Mouse (Mus musculus) Patski (cell line): ENCODE measurements at regions not wholly inside any gene's neighbourhood (a gene's known extent, or its start where the extent isn't known, plus 50 kb on each side); places are given as distances from the start of the nearest gene placed in this dataset.
"Not testable (repeated sequence)": the region's sequence is repeated elsewhere in the genome, so short reads cannot be mapped to it uniquely, and the experiment has no call there.

Source experiments
- ATAC-seq: fragments of 100-300 bp; one replicate; pipeline ENCODE4 v1.8.0; 2021
- CTCF ChIA-PET: fragments of 350-600 bp; sonication (Branson Sonifier 250); formaldehyde crosslinking; loops from one replicate; lab custom pipeline; 2022; ENCODE audit warnings: inconsistent platforms; lab: Charles Lee
- POLR2A ChIA-PET: fragments of 350-600 bp; sonication (Branson Sonifier 250); formaldehyde crosslinking; loops from one replicate; lab custom pipeline; 2022; ENCODE audit warnings: antibody characterized with exemption, inconsistent platforms; lab: Charles Lee
- DNase-seq: peaks from one replicate; pipeline ENCODE4 v3.0.0-alpha.2; 2011; ENCODE audit warnings: low read depth, low spot score
- H3K27me3 ChIP-seq: fragments of 371-371 bp; one replicate; pipeline ENCODE4 v1.5.1; 2021
- CTCF ChIP-seq: fragments of 100-300 bp; IDR thresholded peaks from one replicate; pipeline ENCODE4 v1.5.1; 2021
- in situ Hi-C: fragments of 300-500 bp; cut with MboI; formaldehyde crosslinking; loops from 3 replicates; pipeline ENCODE4 v1.11.1; 2018; ENCODE audit warnings: low pct_unique_long_range_greater_than_20kb, mixed read lengths

DNA sequence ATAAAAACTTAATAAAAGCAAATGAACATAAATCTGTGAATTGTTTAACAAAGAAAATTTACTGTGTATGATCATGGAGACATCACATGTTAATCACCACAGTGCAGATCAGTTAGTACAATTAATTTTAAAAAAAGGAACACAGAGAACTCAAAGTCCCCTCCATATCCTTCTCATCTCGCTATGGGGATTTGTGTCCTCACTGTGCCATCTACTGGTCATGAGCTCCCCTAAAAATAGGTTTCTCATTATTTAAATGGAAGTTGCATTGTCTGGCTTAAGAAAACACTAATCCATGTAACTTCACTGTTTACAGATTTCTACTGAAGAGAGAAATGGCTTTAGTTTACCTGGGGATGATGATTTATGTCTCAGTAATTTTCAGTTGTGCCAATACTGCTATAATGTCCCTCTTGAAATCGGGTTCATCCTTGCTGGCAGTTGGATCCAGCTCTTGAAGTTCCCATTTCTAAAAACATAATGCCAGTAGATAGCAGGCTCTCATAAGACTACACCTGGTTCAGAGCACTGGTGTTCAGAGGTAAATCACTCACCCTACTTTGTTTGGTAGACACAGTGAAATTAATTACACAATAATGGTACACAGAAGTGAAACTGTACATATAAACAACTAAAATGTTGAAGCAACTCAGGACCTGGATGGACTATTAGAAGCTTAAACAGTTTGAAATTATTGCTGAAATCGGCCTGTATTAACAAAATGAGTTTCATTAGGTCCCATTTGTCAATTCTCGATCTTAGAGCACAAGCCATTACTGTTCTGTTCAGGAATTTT lies 850.0 kb upstream of the Zfp386 start:
- no peaks in the 10 kb centered on the region for H3K27me3 ChIP-seq
- POLR2A ChIA-PET = no interaction called here
- DNase-seq = no peak
- CTCF ChIA-PET = no interaction called here
- no peak for TF ChIP-seq CTCF
- in situ Hi-C loops = no loop called here
- no peak for ATAC-seq

DNA sequence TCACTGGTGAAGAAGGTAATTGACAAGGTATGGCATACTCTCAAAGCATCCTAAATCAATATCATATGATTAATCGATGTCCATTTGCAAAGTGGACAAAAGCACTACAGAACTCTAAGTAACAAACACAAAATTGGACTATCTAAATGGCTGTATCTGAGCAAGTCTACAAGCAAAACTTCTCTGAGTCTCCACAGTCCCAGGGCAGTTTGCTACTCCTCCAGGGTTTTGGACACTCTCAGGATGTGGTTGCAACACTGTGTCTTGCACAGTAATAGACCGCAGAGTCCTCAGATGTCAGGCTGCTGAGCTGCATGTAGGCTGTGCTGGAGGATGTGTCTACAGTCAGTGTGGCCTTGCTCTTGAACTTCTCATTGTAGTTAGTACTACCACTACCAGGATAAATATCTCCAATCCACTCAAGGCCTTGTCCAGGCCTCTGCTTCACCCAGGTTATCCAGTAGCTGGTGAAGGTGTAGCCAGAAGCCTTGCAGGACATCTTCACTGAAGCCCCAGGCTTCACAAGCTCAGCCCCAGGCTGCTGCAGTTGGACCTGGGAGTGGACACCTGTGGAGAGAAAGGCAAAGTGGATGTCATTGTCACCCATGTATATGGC lies 839.6 kb upstream of the Zfp386 start:
- DNase-seq, H3K27me3 ChIP-seq, CTCF ChIA-PET, POLR2A ChIA-PET, ATAC-seq, in situ Hi-C loops: not testable (repeated sequence)

DNA sequence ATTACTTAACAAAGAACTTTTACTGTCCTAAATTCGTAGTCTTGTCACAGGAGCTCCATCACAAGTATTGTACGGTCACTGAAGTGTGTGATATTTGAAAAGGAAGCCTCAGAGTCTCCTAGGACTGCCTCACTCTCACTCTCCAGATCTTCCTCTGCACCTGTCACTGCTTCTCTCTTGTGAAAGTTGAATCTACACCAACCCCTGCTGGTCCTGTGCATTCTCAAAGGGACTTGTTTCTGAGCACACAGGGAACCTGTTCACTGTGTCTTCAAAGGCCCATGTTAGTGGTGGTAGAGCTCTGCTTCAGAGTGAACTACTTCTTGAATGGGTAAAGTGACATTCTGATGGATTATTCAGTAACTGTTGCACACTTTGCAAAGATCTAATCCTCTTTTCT lies 824.9 kb upstream of the Zfp386 start:
- ChIA-PET CTCF (no interaction called here), POLR2A (no interaction called here)
- ATAC-seq = no peak
- no peak for TF ChIP-seq CTCF
- DNase-seq = no peak
- H3K27me3 ChIP-seq = no peaks in the 10 kb centered on the region
- in situ Hi-C loops = no loop called here

DNA sequence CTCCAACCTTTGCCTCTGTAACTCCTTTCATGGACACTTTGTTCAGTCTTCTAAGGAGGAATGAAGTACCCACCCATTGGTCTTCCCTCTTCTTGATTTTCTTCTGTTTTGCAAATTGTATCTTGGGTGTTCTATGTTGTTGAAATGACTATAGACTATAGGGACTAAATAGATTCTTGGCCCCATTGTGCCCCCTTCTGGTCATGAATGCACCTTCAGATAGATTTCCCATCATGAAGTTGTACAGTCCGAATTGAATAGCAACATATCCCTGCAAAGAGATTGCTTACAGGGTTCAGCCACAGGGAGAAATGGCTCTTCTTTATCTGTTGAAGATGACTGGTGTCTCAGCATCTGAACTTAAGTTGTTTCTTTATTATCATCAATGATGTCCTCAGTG lies 817.6 kb upstream of the Zfp386 start:
- no peaks in the 10 kb centered on the region for H3K27me3 ChIP-seq
- DNase-seq (no peak), ATAC-seq (no peak)
- TF ChIP-seq CTCF = no peak
- ChIA-PET POLR2A (no interaction called here), CTCF (no interaction called here)
- in situ Hi-C loops = no loop called here

DNA sequence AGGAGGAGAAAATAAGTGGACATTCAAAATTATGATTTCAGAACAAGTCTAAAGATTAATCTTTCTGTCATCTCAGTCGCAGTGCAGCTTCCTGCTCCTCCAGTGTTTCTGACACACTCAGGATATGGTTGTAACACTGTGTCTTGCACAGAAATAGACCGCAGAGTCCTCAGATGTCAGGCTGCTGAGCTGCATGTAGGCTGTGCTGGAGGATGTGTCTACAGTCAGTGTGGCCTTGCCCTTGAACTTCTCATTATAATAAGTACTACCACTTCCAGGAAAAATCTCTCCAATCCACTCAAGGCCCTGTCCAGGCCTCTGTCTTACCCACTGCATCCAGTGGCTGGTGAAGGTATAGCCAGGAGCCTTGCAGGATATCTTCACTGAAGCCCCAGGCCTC lies 804.9 kb upstream of the Zfp386 start:
- in situ Hi-C loops, DNase-seq, ATAC-seq, CTCF ChIA-PET, POLR2A ChIA-PET, H3K27me3 ChIP-seq: not testable (repeated sequence)

DNA sequence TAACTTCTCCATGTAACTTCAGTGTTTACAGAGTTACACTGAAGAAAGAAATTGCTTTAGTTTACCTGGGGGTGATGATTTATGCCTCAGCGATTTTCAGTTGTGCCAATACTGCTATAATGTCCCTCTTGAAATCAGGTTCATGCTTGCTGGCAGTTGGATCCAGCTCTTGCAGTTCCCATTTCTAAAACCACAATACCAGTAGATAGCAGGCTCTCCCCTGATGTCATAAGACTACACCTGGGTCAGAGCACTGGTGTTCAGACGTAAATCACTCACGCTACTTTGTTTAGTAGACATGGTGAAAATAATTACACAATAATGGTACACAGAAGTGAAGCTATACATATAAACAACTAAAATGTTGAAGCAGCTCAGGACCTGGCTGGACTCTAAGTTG lies 800.2 kb upstream of the Zfp386 start:
- CTCF ChIA-PET, DNase-seq, POLR2A ChIA-PET, ATAC-seq, H3K27me3 ChIP-seq, in situ Hi-C loops: not testable (repeated sequence)

DNA sequence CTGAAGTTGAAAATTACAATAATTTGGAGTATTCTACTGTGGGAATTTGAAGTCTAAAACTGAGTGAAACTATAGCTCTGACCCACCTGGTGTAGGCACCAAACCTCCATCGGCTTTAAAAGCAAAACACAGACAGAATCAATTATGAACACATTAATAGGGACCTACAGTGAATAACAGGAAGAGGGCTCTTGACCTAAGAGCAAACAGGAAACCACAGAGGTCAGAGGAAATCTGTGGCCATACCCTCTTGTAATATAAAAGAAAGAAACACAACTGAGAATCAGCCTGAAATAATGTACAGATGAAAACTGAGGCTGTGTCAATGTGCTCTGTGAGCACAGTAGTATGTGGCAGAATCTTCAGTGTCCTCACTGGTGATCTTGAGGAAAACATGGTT lies 789.7 kb upstream of the Zfp386 start:
- CTCF ChIA-PET = no interaction called here

DNA sequence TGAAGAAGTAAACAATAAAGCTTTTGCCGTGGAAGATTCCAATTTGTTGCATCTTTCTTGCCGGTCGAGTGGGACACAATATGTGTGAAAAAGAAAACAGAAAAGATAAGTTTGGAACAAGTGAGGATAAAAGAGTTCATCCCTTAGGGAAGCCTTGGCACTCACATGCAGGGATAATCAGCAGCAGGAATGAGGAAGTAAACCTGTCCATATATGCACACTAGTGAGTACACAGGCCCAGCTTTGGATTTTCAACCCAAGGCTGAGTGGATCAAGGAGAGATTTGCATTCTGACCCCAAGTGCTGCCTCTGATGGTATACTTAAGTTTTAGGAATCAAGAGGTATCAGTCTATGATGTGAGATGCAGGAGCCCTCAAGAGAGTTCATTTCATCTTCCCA lies 788.8 kb upstream of the Zfp386 start:
- CTCF ChIA-PET = no interaction called here
- no peak for TF ChIP-seq CTCF
- ATAC-seq (no peak), DNase-seq (no peak)
- in situ Hi-C loops = no loop called here
- POLR2A ChIA-PET = no interaction called here
- no peaks in the 10 kb centered on the region for H3K27me3 ChIP-seq

More for the DNA sequence above, 789.7 kb upstream of the Zfp386 start:
- POLR2A ChIA-PET = no interaction called here
- TF ChIP-seq CTCF = no peak
- in situ Hi-C loops = no loop called here
- ATAC-seq = no peak
- H3K27me3 ChIP-seq = no peaks in the 10 kb centered on the region
- no peak for DNase-seq

DNA sequence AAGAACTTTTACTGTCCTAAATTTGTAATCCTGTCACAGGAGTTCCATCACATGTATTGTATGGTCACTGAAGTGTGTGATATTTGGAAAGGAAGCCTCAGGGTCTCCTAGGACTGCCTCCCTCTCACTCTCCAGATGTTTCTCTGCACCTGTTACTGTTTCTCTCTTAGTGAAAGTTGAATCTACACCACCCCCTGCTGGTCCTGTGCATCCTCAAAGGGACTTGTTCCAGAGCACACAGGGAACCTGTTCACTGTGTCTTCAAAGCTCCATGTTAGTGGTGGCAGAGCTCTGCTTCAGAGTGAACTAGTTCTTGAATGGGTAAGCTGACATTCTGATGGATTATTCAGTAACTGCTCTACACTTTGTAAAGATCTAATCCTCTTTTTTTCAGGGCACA lies 785.1 kb upstream of the Zfp386 start:
- in situ Hi-C loops, CTCF ChIA-PET, H3K27me3 ChIP-seq, POLR2A ChIA-PET, ATAC-seq, DNase-seq: not testable (repeated sequence)

DNA sequence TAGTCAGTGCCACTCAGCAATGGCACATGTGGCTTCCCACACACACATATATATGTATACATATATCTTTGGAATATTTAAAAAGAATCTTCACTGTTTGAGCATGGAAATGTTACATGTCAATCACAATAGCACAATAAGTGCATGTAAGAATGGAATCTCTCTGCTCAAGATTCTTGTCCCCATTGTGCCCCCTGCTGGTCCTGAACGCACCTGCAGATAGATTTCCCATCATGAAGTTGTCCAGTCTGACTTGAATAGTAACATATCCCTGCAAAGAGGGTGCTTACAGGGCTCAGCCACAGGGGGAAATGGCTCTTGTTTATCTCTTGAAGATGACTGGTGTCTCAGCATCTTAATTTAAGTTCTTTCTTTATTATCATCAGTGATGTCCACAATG lies 770.8 kb upstream of the Zfp386 start:
- DNase-seq, POLR2A ChIA-PET, in situ Hi-C loops, CTCF ChIA-PET, ATAC-seq, H3K27me3 ChIP-seq: not testable (repeated sequence)

DNA sequence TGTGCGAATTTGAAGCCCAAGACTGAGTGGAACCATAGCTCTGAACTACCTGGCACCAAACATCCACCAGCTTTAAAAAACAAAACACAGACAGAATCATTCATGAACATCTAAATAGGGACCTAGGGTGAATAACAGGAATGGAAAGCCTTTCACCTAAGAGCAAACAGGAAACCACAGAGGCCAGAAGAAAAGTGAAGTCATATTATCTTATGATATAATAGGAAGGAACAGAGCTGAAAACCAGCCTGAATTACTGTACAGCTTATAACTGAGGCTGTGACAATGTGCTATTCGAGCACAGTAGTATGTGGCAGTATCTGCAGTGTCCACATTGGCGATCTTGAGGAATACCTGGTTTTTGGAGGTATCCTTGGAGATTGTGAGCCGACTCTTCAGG lies 753.8 kb upstream of the Zfp386 start:
- DNase-seq, ATAC-seq, POLR2A ChIA-PET, CTCF ChIA-PET, H3K27me3 ChIP-seq, in situ Hi-C loops: not testable (repeated sequence)

DNA sequence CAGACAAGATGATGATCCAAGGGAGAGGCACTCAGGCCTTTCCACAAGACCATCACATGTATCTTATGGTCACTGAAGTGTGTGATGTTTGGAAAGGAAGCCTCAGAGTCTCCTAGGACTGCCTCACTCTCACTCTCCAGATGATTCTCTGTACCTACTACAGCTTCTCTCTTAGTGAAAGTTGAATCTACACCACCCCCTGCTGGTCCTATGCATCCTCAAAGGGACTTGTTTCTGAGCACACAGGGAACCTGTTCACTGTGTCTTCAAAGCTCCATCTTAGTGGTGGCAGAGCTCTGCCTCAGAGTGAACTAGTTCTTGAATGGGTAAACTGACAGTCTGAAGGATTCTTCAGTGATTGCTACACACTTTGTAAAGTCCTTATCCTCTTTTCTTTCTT lies 749.5 kb upstream of the Zfp386 start:
- CTCF ChIA-PET, POLR2A ChIA-PET: not testable (repeated sequence)

More for the DNA sequence above, 749.5 kb upstream of the Zfp386 start:
- ATAC-seq, DNase-seq, in situ Hi-C loops, H3K27me3 ChIP-seq: not testable (repeated sequence)
